In the genomic region with DNA sequence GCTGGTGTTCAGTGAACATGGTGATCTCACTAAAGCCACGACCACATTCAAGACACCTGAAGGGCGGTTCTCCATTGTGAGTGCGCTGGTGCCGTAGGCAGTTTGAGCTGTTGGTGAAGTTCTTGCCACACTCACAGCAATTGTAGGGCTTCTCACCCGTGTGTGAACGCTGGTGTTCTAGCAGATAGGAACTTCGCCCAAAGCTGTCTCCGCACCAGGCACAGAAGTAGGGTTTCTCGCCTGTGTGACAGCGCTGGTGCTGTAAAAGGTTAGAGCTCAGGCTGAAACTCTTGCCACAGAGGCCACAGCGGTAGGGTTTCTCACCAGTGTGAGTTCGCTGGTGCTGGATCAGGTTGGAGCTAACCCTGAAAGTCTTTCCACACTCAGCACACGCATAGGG, we compare ENCODE assay signal across 8 mouse cellular contexts. TPM values are rescaled to one million over a fixed set of nuclear protein-coding genes. Genes with fewer than 3 reads are reported as not detected.
DNase-seq lines count a peak whose midpoint lies in the region; ATAC-seq and TF ChIP-seq lines count a peak whose summit lies in the region.
"Had no signal": no experiment of that assay in that cellular context is flagged by ENCODE, and none has a peak within 500 bp of the region (broad histone marks: within the 10 kb centered on the region; RNA-seq: fewer than 3 reads in every experiment).

No protein-coding gene starts in this region.

- H3K4me2 ChIP-seq in intestine, embryonic 14.5 days (ENCODE audit: low read length): peak overlapping the region; percentile 73; the same call in 1 of the 2 replicates
- H3K4me2 ChIP-seq in intestine, embryonic 15.5 days (replicated peaks): no peak overlapping the region; the same call in 1 of the 2 replicates
- peak overlapping the region; percentile 83; the same call in 1 of the 2 replicates for H3K4me2 ChIP-seq in hindbrain, embryonic 15.5 days
- peak overlapping the region; percentile 80 for H3K4me2 ChIP-seq in midbrain, postnatal 0 days (ENCODE audit: low read depth, low read length, poor library complexity, severe bottlenecking)

- H3K9me3 ChIP-seq in intestine, embryonic 14.5 days (ENCODE audit: control insufficient read depth, low read length): no peaks in the 10 kb centered on the region
- no peaks in the 10 kb centered on the region for H3K9me3 ChIP-seq in intestine, embryonic 15.5 days
- H3K9me3 ChIP-seq in embryonic facial prominence, embryonic 10.5 days: no peaks in the 10 kb centered on the region
- H3K9me3 ChIP-seq in hindbrain, embryonic 15.5 days: no peaks in the 10 kb centered on the region
- no peaks in the 10 kb centered on the region for H3K9me3 ChIP-seq in midbrain, postnatal 0 days (ENCODE audit: low read length)

- H3K27ac ChIP-seq in intestine, embryonic 14.5 days (ENCODE audit: low read depth): peak overlapping the region; percentile 98
- H3K27ac ChIP-seq in intestine, embryonic 15.5 days: no peak overlapping the region
- peak overlapping the region; percentile 98; the same call in 1 of the 2 replicates for H3K27ac ChIP-seq in embryonic facial prominence, embryonic 10.5 days (replicated peaks)
- H3K27ac ChIP-seq in hindbrain, embryonic 15.5 days (replicated peaks): peak overlapping the region; percentile 99; the same call in 1 of the 2 replicates
- H3K27ac ChIP-seq in midbrain, postnatal 0 days (ENCODE audit: low read depth, low read length): peak overlapping the region; percentile 97

- H3K36me3 ChIP-seq in intestine, embryonic 14.5 days (ENCODE audit: control insufficient read depth, insufficient read depth, low read length): peaks cover 22% of the 10 kb centered on the region
- H3K36me3 ChIP-seq in intestine, embryonic 15.5 days: peaks cover 8% of the 10 kb centered on the region
- peaks cover 28% of the 10 kb centered on the region for H3K36me3 ChIP-seq in embryonic facial prominence, embryonic 10.5 days (replicated peaks)
- peaks cover 8% of the 10 kb centered on the region; the same call in 1 of the 2 replicates for H3K36me3 ChIP-seq in hindbrain, embryonic 15.5 days
- peaks cover 11% of the 10 kb centered on the region for H3K36me3 ChIP-seq in midbrain, postnatal 0 days (ENCODE audit: insufficient read depth, low read length)

- WGBS in intestine, embryonic 14.5 days: 95% methylated on average over 13 of the region's 13 CpGs
- 94% methylated on average over 13 of the region's 13 CpGs for WGBS in intestine, embryonic 15.5 days
- 93% methylated on average over 13 of the region's 13 CpGs for WGBS in embryonic facial prominence, embryonic 10.5 days
- 94% methylated on average over 13 of the region's 13 CpGs for WGBS in hindbrain, embryonic 15.5 days
- WGBS in midbrain, postnatal 0 days: 94% methylated on average over 13 of the region's 13 CpGs

- H3K4me3 ChIP-seq in intestine, embryonic 14.5 days (ENCODE audit: low read depth, low read length): no peak overlapping the region
- no peak overlapping the region for H3K4me3 ChIP-seq in intestine, embryonic 15.5 days (replicated peaks)
- peak overlapping the region; percentile 78 for H3K4me3 ChIP-seq in embryonic facial prominence, embryonic 10.5 days
- peak overlapping the region; percentile 72 for H3K4me3 ChIP-seq in hindbrain, embryonic 15.5 days
- H3K4me3 ChIP-seq in midbrain, postnatal 0 days (ENCODE audit: low read depth, low read length): no peak overlapping the region

- no peak for TF ChIP-seq CTCF in midbrain, postnatal 0 days (IDR thresholded peaks at IDR 0.05)

- ATAC-seq in intestine, embryonic 14.5 days (replicated peaks; ENCODE audit: low FRiP score, low TSS enrichment, low read depth): no peak
- ATAC-seq in intestine, embryonic 15.5 days: no peak
- no peak for ATAC-seq in hindbrain, embryonic 15.5 days (ENCODE audit: low FRiP score, low read depth)
- ATAC-seq in midbrain, postnatal 0 days (ENCODE audit: low FRiP score): no peak

- no peaks in the 10 kb centered on the region for H3K27me3 ChIP-seq in intestine, embryonic 14.5 days (replicated peaks; ENCODE audit: control insufficient read depth, insufficient read depth, low read length)
- no peaks in the 10 kb centered on the region for H3K27me3 ChIP-seq in intestine, embryonic 15.5 days (replicated peaks)
- H3K27me3 ChIP-seq in embryonic facial prominence, embryonic 10.5 days (replicated peaks; ENCODE audit: low read depth, poor library complexity, severe bottlenecking): no peaks in the 10 kb centered on the region
- no peaks in the 10 kb centered on the region for H3K27me3 ChIP-seq in hindbrain, embryonic 15.5 days
- H3K27me3 ChIP-seq in midbrain, postnatal 0 days (ENCODE audit: insufficient read depth, low read length): no peaks in the 10 kb centered on the region

- peaks cover 15% of the 10 kb centered on the region; the same call in 1 of the 2 replicates for H3K4me1 ChIP-seq in intestine, embryonic 14.5 days (replicated peaks; ENCODE audit: control insufficient read depth, insufficient read depth, low read length)
- H3K4me1 ChIP-seq in intestine, embryonic 15.5 days (replicated peaks): peaks cover 11% of the 10 kb centered on the region
- H3K4me1 ChIP-seq in embryonic facial prominence, embryonic 10.5 days: peaks cover 29% of the 10 kb centered on the region
- H3K4me1 ChIP-seq in hindbrain, embryonic 15.5 days (replicated peaks): peaks cover 23% of the 10 kb centered on the region
- 0 out of 2 replicates have a peak, but pooled peaks cover 5% of the 10 kb centered on the region for H3K4me1 ChIP-seq in midbrain, postnatal 0 days (ENCODE audit: insufficient read depth, low read length)

- intact Hi-C loops in left cerebral cortex, postnatal 10 days (cut with DNase I): no loop called here

- H3K9ac ChIP-seq in intestine, embryonic 14.5 days (ENCODE audit: low read length): no peak overlapping the region; the same call in 1 of the 2 replicates
- H3K9ac ChIP-seq in intestine, embryonic 15.5 days: no peak overlapping the region
- H3K9ac ChIP-seq in hindbrain, embryonic 15.5 days: no peak overlapping the region
- no peak overlapping the region for H3K9ac ChIP-seq in midbrain, postnatal 0 days (replicated peaks; ENCODE audit: low read length, poor library complexity, severe bottlenecking)

- DNase-seq in intestine, embryonic 14.5 days (ENCODE audit: low spot score): no peak
- no peak for DNase-seq in embryonic facial prominence, embryonic 10.5 days (ENCODE audit: low spot score)
- no peak for DNase-seq in midbrain, postnatal 0 days (ENCODE audit: low spot score)
- no peak for DNase-seq in left cerebral cortex, postnatal 10 days (ENCODE audit: extremely low spot score in 1 of 2, low spot score in 2 of 2)
- no peak for DNase-seq in thymus, adult 18-20 months

RNA-seq across cellular contexts. Expression of a gene that starts 0.7 kb away (rescaled TPM):
- polyA plus RNA-seq in intestine, embryonic 14.5 days (2014; fragmentation: Nextera tagmentation; extraction: Ambion mirVana): 13.4 and 13.8 TPM in 2 replicates
- 17.4 and 17.6 TPM in 2 replicates for polyA plus RNA-seq in intestine, embryonic 15.5 days (2015; fragmentation: Nextera tagmentation; extraction: Ambion mirVana)
- polyA plus RNA-seq in embryonic facial prominence, embryonic 10.5 days (2016; fragmentation: Nextera tagmentation; extraction: Ambion mirVana): 17.5 and 19.1 TPM in 2 replicates
- 14.2 and 14.7 TPM in 2 replicates for polyA plus RNA-seq in hindbrain, embryonic 15.5 days (2015; fragmentation: Nextera tagmentation; extraction: Ambion mirVana)
- total RNA-seq in midbrain, postnatal 0 days (2014; rRNA removed): 15.0 and 19.9 TPM in 2 replicates
- 15.2 and 15.9 TPM in 2 replicates for polyA plus RNA-seq in midbrain, postnatal 0 days (2015; fragmentation: Nextera tagmentation; extraction: Ambion mirVana)
- total RNA-seq in left cerebral cortex, postnatal 10 days (2021): 10 to 100 TPM; 10.8 to 11.5 TPM

RNA-seq across cellular contexts. Expression of a gene that starts 1.4 kb away (rescaled TPM):
- polyA plus RNA-seq in intestine, embryonic 14.5 days (2014; fragmentation: Nextera tagmentation; extraction: Ambion mirVana): 6.5 and 7.6 TPM in 2 replicates
- 5.7 and 6.1 TPM in 2 replicates for polyA plus RNA-seq in intestine, embryonic 15.5 days (2015; fragmentation: Nextera tagmentation; extraction: Ambion mirVana)
- polyA plus RNA-seq in embryonic facial prominence, embryonic 10.5 days (2016; fragmentation: Nextera tagmentation; extraction: Ambion mirVana): 9.2 and 10.4 TPM in 2 replicates
- 7.4 and 8.0 TPM in 2 replicates for polyA plus RNA-seq in hindbrain, embryonic 15.5 days (2015; fragmentation: Nextera tagmentation; extraction: Ambion mirVana)
- 3.6 and 6.3 TPM in 2 replicates for total RNA-seq in midbrain, postnatal 0 days (2014; rRNA removed)
- polyA plus RNA-seq in midbrain, postnatal 0 days (2015; fragmentation: Nextera tagmentation; extraction: Ambion mirVana): 4.2 and 4.4 TPM in 2 replicates
- total RNA-seq in left cerebral cortex, postnatal 10 days (2021): 1 to 10 TPM; 3.8 to 4.1 TPM

RNA-seq across cellular contexts. Expression of a gene that starts 10.2 kb away (rescaled TPM):
- 178 and 179 TPM in 2 replicates for polyA plus RNA-seq in intestine, embryonic 14.5 days (2014; fragmentation: Nextera tagmentation; extraction: Ambion mirVana)
- polyA plus RNA-seq in intestine, embryonic 15.5 days (2015; fragmentation: Nextera tagmentation; extraction: Ambion mirVana): 160 and 163 TPM in 2 replicates
- polyA plus RNA-seq in embryonic facial prominence, embryonic 10.5 days (2016; fragmentation: Nextera tagmentation; extraction: Ambion mirVana): 23.6 and 25.3 TPM in 2 replicates
- 27.8 and 28.2 TPM in 2 replicates for polyA plus RNA-seq in hindbrain, embryonic 15.5 days (2015; fragmentation: Nextera tagmentation; extraction: Ambion mirVana)
- 14.4 and 20.2 TPM in 2 replicates for total RNA-seq in midbrain, postnatal 0 days (2014; rRNA removed)
- 18.2 and 23.0 TPM in 2 replicates for polyA plus RNA-seq in midbrain, postnatal 0 days (2015; fragmentation: Nextera tagmentation; extraction: Ambion mirVana)
- total RNA-seq in left cerebral cortex, postnatal 10 days (2021): 10 to 100 TPM; 33.0 to 35.9 TPM

RNA-seq across cellular contexts. Expression of a gene that starts 29.0 kb away (rescaled TPM):
- 0.15 TPM in 1 of 2 replicates, not detected in the other for polyA plus RNA-seq in intestine, embryonic 14.5 days (2014; fragmentation: Nextera tagmentation; extraction: Ambion mirVana)
- 0.20 and 0.24 TPM in 2 replicates for polyA plus RNA-seq in intestine, embryonic 15.5 days (2015; fragmentation: Nextera tagmentation; extraction: Ambion mirVana)
- 0.10 and 0.28 TPM in 2 replicates for polyA plus RNA-seq in embryonic facial prominence, embryonic 10.5 days (2016; fragmentation: Nextera tagmentation; extraction: Ambion mirVana)
- 0.29 TPM in 1 of 2 replicates, not detected in the other for polyA plus RNA-seq in hindbrain, embryonic 15.5 days (2015; fragmentation: Nextera tagmentation; extraction: Ambion mirVana)
- not detected in 2 replicates for total RNA-seq in midbrain, postnatal 0 days (2014; rRNA removed)
- polyA plus RNA-seq in midbrain, postnatal 0 days (2015; fragmentation: Nextera tagmentation; extraction: Ambion mirVana): 0.36 TPM in 1 of 2 replicates, not detected in the other
- not detected for total RNA-seq in left cerebral cortex, postnatal 10 days (2021)
- total RNA-seq: megakaryocyte progenitor cell, adult 5-6 weeks had no signal

RNA-seq across cellular contexts. Expression of a gene that starts 30.2 kb away (rescaled TPM):
- polyA plus RNA-seq in intestine, embryonic 14.5 days (2014; fragmentation: Nextera tagmentation; extraction: Ambion mirVana): not detected in 2 replicates
- 0.43 and 0.88 TPM in 2 replicates for polyA plus RNA-seq in intestine, embryonic 15.5 days (2015; fragmentation: Nextera tagmentation; extraction: Ambion mirVana)
- polyA plus RNA-seq in embryonic facial prominence, embryonic 10.5 days (2016; fragmentation: Nextera tagmentation; extraction: Ambion mirVana): 0.39 TPM in 1 of 2 replicates, not detected in the other
- 0.31 and 0.50 TPM in 2 replicates for polyA plus RNA-seq in hindbrain, embryonic 15.5 days (2015; fragmentation: Nextera tagmentation; extraction: Ambion mirVana)
- not detected in 2 replicates for total RNA-seq in midbrain, postnatal 0 days (2014; rRNA removed)
- polyA plus RNA-seq in midbrain, postnatal 0 days (2015; fragmentation: Nextera tagmentation; extraction: Ambion mirVana): 3.3 and 3.8 TPM in 2 replicates
- total RNA-seq in left cerebral cortex, postnatal 10 days (2021): 1 to 10 TPM; 8.8 to 9.4 TPM

Comparison
In these comparisons a context has a peak if more than half of its experiments do, and no peak if none do; other contexts are left out.
1. H3K4me3 ChIP-seq: peak in embryonic facial prominence, embryonic 10.5 days (single experiment) and hindbrain, embryonic 15.5 days (single experiment); none in intestine, embryonic 14.5 days (single experiment), intestine, embryonic 15.5 days (single experiment) and midbrain, postnatal 0 days (single experiment).